In genomic region chr15:78157824-78158223, GRCm38 (mm10) we compare ENCODE assay signal across 31 mouse cellular contexts. TPM values are rescaled to one million over a fixed set of nuclear protein-coding genes. Genes with fewer than 3 reads are reported as not detected.
"Had no signal": no experiment of that assay in that cellular context is flagged by ENCODE, and none has a peak within 500 bp of the region (broad histone marks: within the 10 kb centered on the region; RNA-seq: fewer than 3 reads in every experiment).

No protein-coding gene starts in this region.

- H3K4me1 ChIP-seq: embryonic facial prominence, embryonic 10.5 days; embryonic facial prominence, embryonic 12.5 days; embryonic facial prominence, embryonic 15.5 days; heart, embryonic 10.5 days had no signal

- H3K27me3 ChIP-seq: embryonic facial prominence, embryonic 12.5 days; embryonic facial prominence, embryonic 13.5 days; embryonic facial prominence, embryonic 15.5 days; forebrain, embryonic 12.5 days; forebrain, embryonic 15.5 days had no signal

- H3K9me3 ChIP-seq: embryonic facial prominence, embryonic 10.5 days; embryonic facial prominence, embryonic 12.5 days; embryonic facial prominence, embryonic 13.5 days; embryonic facial prominence, embryonic 15.5 days; forebrain, embryonic 10.5 days; forebrain, embryonic 12.5 days; forebrain, embryonic 15.5 days; heart, embryonic 10.5 days had no signal

- H3K9ac ChIP-seq: embryonic facial prominence, embryonic 12.5 days; embryonic facial prominence, embryonic 13.5 days; embryonic facial prominence, embryonic 15.5 days; forebrain, embryonic 12.5 days; forebrain, embryonic 15.5 days; forebrain, postnatal 0 days had no signal

- DNase-seq: cerebellum, adult 9-11 months; cerebellum, postnatal 36 days; embryo, embryonic 11 days; forebrain, postnatal 0 days; gastrocnemius, adult 2 months; gastrocnemius, postnatal 10 days; gastrocnemius, postnatal 14 days; gastrocnemius, postnatal 25 days; gastrocnemius, postnatal 36 days; heart, adult 11 months; heart, adult 18-20 months; heart, adult 2 months had no signal

- H3K36me3 ChIP-seq: embryonic facial prominence, embryonic 15.5 days; forebrain, embryonic 15.5 days had no signal

- H3K4me2 ChIP-seq: embryonic facial prominence, embryonic 12.5 days; embryonic facial prominence, embryonic 13.5 days; embryonic facial prominence, embryonic 15.5 days; forebrain, embryonic 12.5 days; forebrain, embryonic 15.5 days; heart, embryonic 11.5 days had no signal

- H3K4me3 ChIP-seq: embryonic facial prominence, embryonic 10.5 days; embryonic facial prominence, embryonic 12.5 days; embryonic facial prominence, embryonic 13.5 days; embryonic facial prominence, embryonic 15.5 days; erythroblast, embryonic 14.5 days; forebrain, embryonic 10.5 days; forebrain, embryonic 12.5 days; forebrain, embryonic 15.5 days; gastrocnemius, adult 2 months; heart, adult 2 months; heart, embryonic 10.5 days had no signal

- ATAC-seq: forebrain, embryonic 15.5 days; forebrain, embryonic 16.5 days; forebrain, postnatal 0 days had no signal

- H3K27ac ChIP-seq: embryonic facial prominence, embryonic 10.5 days; embryonic facial prominence, embryonic 12.5 days; embryonic facial prominence, embryonic 13.5 days; embryonic facial prominence, embryonic 15.5 days; forebrain, embryonic 10.5 days; forebrain, embryonic 12.5 days; forebrain, embryonic 15.5 days; gastrocnemius, adult 2 months; heart, adult 2 months; heart, embryonic 10.5 days had no signal

RNA-seq across cellular contexts. Expression of gene Cacng2, which starts 38.0 kb away (rescaled TPM):
- total RNA-seq: common myeloid progenitor, adult 5-6 weeks; gastrocnemius, adult 18-20 months; gastrocnemius, adult 2 months; gastrocnemius, adult 8-10 months; gastrocnemius, postnatal 14 days; gastrocnemius, postnatal 25 days; gastrocnemius, postnatal 36 days; granulocyte monocyte progenitor cell, adult 5-6 weeks; heart, adult 18-20 months; heart, adult 2 months; heart, adult 8-10 months had no signal
- polyA plus RNA-seq: erythroblast, embryonic 14.5 days; gonadal fat pad, adult 2 months; heart, adult 2 months; heart, embryonic 10.5 days had no signal

RNA-seq across cellular contexts. Expression of gene Pvalb, which starts 48.4 kb away (rescaled TPM):
- total RNA-seq: common myeloid progenitor, adult 5-6 weeks; granulocyte monocyte progenitor cell, adult 5-6 weeks had no signal
- polyA plus RNA-seq: embryonic facial prominence, embryonic 10.5 days; embryonic facial prominence, embryonic 11.5 days; embryonic facial prominence, embryonic 13.5 days; embryonic facial prominence, embryonic 15.5 days; erythroblast, embryonic 14.5 days; forebrain, embryonic 10.5 days; forebrain, embryonic 11.5 days; forebrain, embryonic 12.5 days; forebrain, embryonic 15.5 days; forebrain, embryonic 16.5 days had no signal
